9 mouse cellular contexts compared by ENCODE assay signal in genomic region chr10:14072504-14072903, GRCm38 (mm10).
"Had no signal": no experiment of that assay in that cellular context is flagged by ENCODE, and none has a peak within 500 bp of the region (broad histone marks: within the 10 kb centered on the region; RNA-seq: fewer than 3 reads in every experiment).

No protein-coding gene starts in this region.

- H3K4me3 ChIP-seq: liver, embryonic 13.5 days had no signal

- DNase-seq: kidney, postnatal 25 days; liver, embryonic 13.5 days; lung, adult 2 months; lung, postnatal 14 days; lung, postnatal 4 days; midbrain, embryonic 14.5 days; thymus, adult 18-20 months; thymus, postnatal 36 days had no signal

- H3K27ac ChIP-seq: kidney, postnatal 0 days; liver, embryonic 13.5 days had no signal
